Mouse (Mus musculus): Measurements from ENCODE around the gene Ifi27l2a. TPM values are rescaled to one million over a fixed set of nuclear protein-coding genes. Genes with fewer than 3 reads are reported as not detected.

Gene Ifi27l2a
- polyA plus RNA-seq, 1 experiment from 2014 or later, result 2.1 TPM

GRCm38 (mm10) chr12:103404131-103404530 lies 39.3 kb downstream of the Ifi27l2a start:
- ATAC-seq (ENCODE audit: low FRiP score), result no peak
- H3K4me2 ChIP-seq, result no peak overlapping the region
- H3K27me3 ChIP-seq (ENCODE audit: control insufficient read depth, insufficient read depth, low read length), result no peaks in the 10 kb centered on the region
- no peak for DNase-seq (ENCODE audit: low spot score, missing footprints)
- no peak overlapping the region for H3K27ac ChIP-seq (ENCODE audit: low read depth, low read length)
- peaks cover 17% of the 10 kb centered on the region for H3K36me3 ChIP-seq (ENCODE audit: control insufficient read depth, insufficient read depth, low read length)
- H3K9me3 ChIP-seq (ENCODE audit: control insufficient read depth, low read length), result no peaks in the 10 kb centered on the region
- H3K4me1 ChIP-seq (ENCODE audit: control insufficient read depth, insufficient read depth, low read length), result no peaks in the 10 kb centered on the region
- H3K9ac ChIP-seq (ENCODE audit: low read length), result no peak overlapping the region
- no peak overlapping the region for H3K4me3 ChIP-seq (ENCODE audit: low read depth, low read length)
- 90% methylated on average over 18 of the region's 18 CpGs for WGBS

DNA sequence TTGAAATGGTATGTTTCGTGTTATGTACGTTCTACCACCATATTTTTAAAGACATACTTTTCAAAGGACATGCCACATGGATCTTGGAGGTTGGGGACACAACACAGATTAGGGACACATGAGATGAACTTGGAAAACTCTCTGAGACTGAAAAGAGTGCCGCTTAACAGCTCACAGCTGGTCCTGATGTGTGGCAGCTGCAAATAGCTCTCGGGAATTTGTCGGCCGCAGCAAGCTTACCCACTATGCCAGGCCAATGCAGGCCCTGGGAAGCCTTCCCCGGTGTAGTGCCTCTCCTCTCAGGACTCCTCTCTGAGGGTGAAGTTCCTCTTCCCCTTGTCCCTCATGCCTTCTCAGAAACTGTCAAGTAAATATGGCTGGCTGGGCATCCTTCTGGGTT lies 46.7 kb downstream of the Ifi27l2a start:
- ATAC-seq (ENCODE audit: low FRiP score) (no peak), DNase-seq (ENCODE audit: low spot score, missing footprints) (no peak)
- no peaks in the 10 kb centered on the region for H3K36me3 ChIP-seq (ENCODE audit: control insufficient read depth, insufficient read depth, low read length)
- no peak overlapping the region for H3K9ac ChIP-seq (ENCODE audit: low read length)
- no peaks in the 10 kb centered on the region for H3K27me3 ChIP-seq (ENCODE audit: control insufficient read depth, insufficient read depth, low read length)
- H3K9me3 ChIP-seq (ENCODE audit: control insufficient read depth, low read length), result no peaks in the 10 kb centered on the region
- no peak overlapping the region for H3K4me2 ChIP-seq
- H3K27ac ChIP-seq (ENCODE audit: low read depth, low read length), result no peak overlapping the region
- WGBS, result 85% methylated on average over 7 of the region's 7 CpGs
- H3K4me3 ChIP-seq (ENCODE audit: low read depth, low read length), result no peak overlapping the region
- no peaks in the 10 kb centered on the region for H3K4me1 ChIP-seq (ENCODE audit: control insufficient read depth, insufficient read depth, low read length)

GRCm38 (mm10) chr12:103395486-103396275 lies 47.8 kb downstream of the Ifi27l2a start:
- Histone ChIP-seq H3K4me1 (ENCODE audit: control insufficient read depth, insufficient read depth, low read length) (no peaks in the 10 kb centered on the region), H3K27me3 (ENCODE audit: control insufficient read depth, insufficient read depth, low read length) (no peaks in the 10 kb centered on the region), H3K9me3 (ENCODE audit: control insufficient read depth, low read length) (no peaks in the 10 kb centered on the region), H3K27ac (ENCODE audit: low read depth, low read length) (no peak overlapping the region), H3K4me3 (ENCODE audit: low read depth, low read length) (no peak overlapping the region), H3K36me3 (ENCODE audit: control insufficient read depth, insufficient read depth, low read length) (no peaks in the 10 kb centered on the region), H3K4me2 (no peak overlapping the region), H3K9ac (ENCODE audit: low read length) (no peak overlapping the region)
- 81% methylated on average over 12 of the region's 12 CpGs for WGBS
- DNase-seq (ENCODE audit: low spot score, missing footprints) (no peak), ATAC-seq (ENCODE audit: low FRiP score) (no peak)

DNA sequence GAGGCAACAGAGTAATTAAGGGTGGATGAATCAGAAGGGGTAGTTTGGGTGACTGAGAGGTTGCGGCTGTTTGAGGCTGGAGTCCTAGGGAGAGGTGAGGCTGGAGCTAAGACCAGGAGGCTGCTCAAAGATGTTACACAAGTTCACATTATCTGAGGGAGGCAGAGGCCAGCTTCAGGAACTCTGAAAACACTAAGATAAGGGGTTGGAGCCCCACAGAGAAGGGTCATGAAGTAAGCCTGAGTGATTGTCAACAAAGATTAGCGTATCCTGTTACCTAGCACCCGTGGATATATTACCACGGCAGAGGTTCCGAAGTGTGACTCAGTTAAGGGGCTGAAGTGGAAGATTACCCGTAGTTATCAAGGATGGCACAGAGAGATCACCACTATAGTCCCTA lies 50.0 kb downstream of the Ifi27l2a start:
- Histone ChIP-seq H3K27ac (ENCODE audit: low read depth, low read length) (no peak overlapping the region), H3K36me3 (ENCODE audit: control insufficient read depth, insufficient read depth, low read length) (no peaks in the 10 kb centered on the region), H3K4me1 (ENCODE audit: control insufficient read depth, insufficient read depth, low read length) (peaks cover 6% of the 10 kb centered on the region), H3K4me2 (no peak overlapping the region), H3K9me3 (ENCODE audit: control insufficient read depth, low read length) (no peaks in the 10 kb centered on the region), H3K27me3 (ENCODE audit: control insufficient read depth, insufficient read depth, low read length) (no peaks in the 10 kb centered on the region), H3K9ac (ENCODE audit: low read length) (no peak overlapping the region), H3K4me3 (ENCODE audit: low read depth, low read length) (no peak overlapping the region)
- WGBS, result 46% methylated on average over 6 of the region's 6 CpGs
- no peak for DNase-seq (ENCODE audit: low spot score, missing footprints)
- ATAC-seq (ENCODE audit: low FRiP score), result no peak

Other genes with a start within 250 kb of the Ifi27l2a start
- gene Prima1, start 201.5 kb downstream of the Ifi27l2a start, polyA plus RNA-seq (2014; fragmentation: Nextera tagmentation; extraction: Ambion mirVana), result 2.0 and 2.3 TPM in 2 replicates
- 47.3 and 57.7 TPM in 2 replicates for gene Fam181a, start 132.7 kb downstream of the Ifi27l2a start, polyA plus RNA-seq (2014; fragmentation: Nextera tagmentation; extraction: Ambion mirVana)
- 0.58 and 0.77 TPM in 2 replicates for gene Asb2, start 87.7 kb downstream of the Ifi27l2a start, polyA plus RNA-seq (2014; fragmentation: Nextera tagmentation; extraction: Ambion mirVana)
- 13.9 and 14.1 TPM in 2 replicates for gene Otub2, start 55.0 kb downstream of the Ifi27l2a start, polyA plus RNA-seq (2014; fragmentation: Nextera tagmentation; extraction: Ambion mirVana)
- gene 9330161L09Rik, start 35.9 kb downstream of the Ifi27l2a start, polyA plus RNA-seq (2014; fragmentation: Nextera tagmentation; extraction: Ambion mirVana), result 0.59 and 0.81 TPM in 2 replicates
- 107 and 114 TPM in 2 replicates for gene Ddx24, start 17.9 kb downstream of the Ifi27l2a start, polyA plus RNA-seq (2014; fragmentation: Nextera tagmentation; extraction: Ambion mirVana)
- 3.7 and 4.1 TPM in 2 replicates for gene Ifi27, start 9.5 kb downstream of the Ifi27l2a start, polyA plus RNA-seq (2014; fragmentation: Nextera tagmentation; extraction: Ambion mirVana)
- not detected in 2 replicates for gene Ifi27l2b, start 13.5 kb upstream of the Ifi27l2a start, polyA plus RNA-seq (2014; fragmentation: Nextera tagmentation; extraction: Ambion mirVana)
- gene Ppp4r4, start 88.6 kb upstream of the Ifi27l2a start, polyA plus RNA-seq (2014; fragmentation: Nextera tagmentation; extraction: Ambion mirVana), result 3.5 and 4.7 TPM in 2 replicates
- not detected in 2 replicates for gene Serpina10, start 187.8 kb upstream of the Ifi27l2a start, polyA plus RNA-seq (2014; fragmentation: Nextera tagmentation; extraction: Ambion mirVana)
- gene Serpina6, start 213.5 kb upstream of the Ifi27l2a start, polyA plus RNA-seq (2014; fragmentation: Nextera tagmentation; extraction: Ambion mirVana), result not detected in 2 replicates
- not detected in 2 replicates for gene Serpina16, start 232.5 kb upstream of the Ifi27l2a start, polyA plus RNA-seq (2014; fragmentation: Nextera tagmentation; extraction: Ambion mirVana)

Measured in midbrain, embryonic 11.5 days (tissue).